Mouse (Mus musculus) CH12.LX (cell line): ENCODE data around the gene Hist1h4f. TPM values are rescaled to one million over a fixed set of nuclear protein-coding genes. Genes with fewer than 3 reads are reported as not detected.

ENCODE experiments used
- DNase-seq: peaks from one replicate; pipeline ENCODE4 v3.0.0-alpha.2; 2013; ENCODE audit errors: extremely low read depth
- H3K27ac ChIP-seq: 2 replicates; pipeline ENCODE4 v1.5.1; 2012; ENCODE audit warnings: low read depth, mild to moderate bottlenecking, control low read depth, moderate library complexity; ENCODE audit not compliant: insufficient read depth
- H3K27me3 ChIP-seq: replicated peaks from 2 replicates; pipeline ENCODE3; 2012; ENCODE audit warnings: inconsistent platforms
- H3K36me3 ChIP-seq, 2 experiments: replicated peaks in 1 of 2; 2 replicates each; pipeline versions ENCODE3 to v1.6.1; 2012; ENCODE audit warnings: inconsistent platforms in 1 of 2, low read length in 1 of 2, mild to moderate bottlenecking in 1 of 2, mixed read lengths in 1 of 2, moderate library complexity in 1 of 2; ENCODE audit not compliant: control insufficient read depth in 1 of 2, insufficient read depth in 1 of 2
- H3K4me1 ChIP-seq, 2 experiments: 2 replicates each; pipeline ENCODE4 v1.6.1; 2012; ENCODE audit warnings: inconsistent platforms in 1 of 2, moderate library complexity in 1 of 2; ENCODE audit not compliant: insufficient read depth in 2 of 2, control insufficient read depth in 1 of 2
- H3K4me2 ChIP-seq: 2 replicates; pipeline ENCODE4 v1.6.1; 2012; ENCODE audit warnings: low read depth, mild to moderate bottlenecking, control low read depth; ENCODE audit not compliant: poor library complexity, insufficient read depth, severe bottlenecking
- H3K4me3 ChIP-seq, 3 experiments: fragments of 150-350 bp in 1 of 3; sonication (generic) in 1 of 3; replicated peaks in 1 of 3; 2 replicates each; pipeline versions ENCODE3 to v1.5.1; 2011 to 2012; ENCODE audit warnings: low read depth in 2 of 3, low read length in 2 of 3, mild to moderate bottlenecking in 2 of 3, moderate library complexity in 2 of 3, control low read depth in 1 of 3, improper control_type of control experiment in 1 of 3, inconsistent platforms in 1 of 3, mixed read lengths in 1 of 3; ENCODE audit not compliant: poor library complexity in 1 of 3
- H3K79me2 ChIP-seq: replicated peaks from 2 replicates; pipeline ENCODE4 v1.6.1; 2012; ENCODE audit warnings: mild to moderate bottlenecking, moderate library complexity; ENCODE audit not compliant: control insufficient read depth, poor library complexity, insufficient read depth, severe bottlenecking; ENCODE audit errors: extremely low read depth
- H3K9ac ChIP-seq: 2 replicates; pipeline ENCODE4 v1.6.1; 2012; ENCODE audit warnings: low read depth, mild to moderate bottlenecking, control low read depth, moderate library complexity; ENCODE audit not compliant: insufficient read depth
- H3K9me3 ChIP-seq: replicated peaks from 2 replicates; pipeline ENCODE3; 2012; ENCODE audit warnings: low read length, inconsistent platforms, mixed read lengths
- BHLHE40 ChIP-seq: IDR thresholded peaks from 2 replicates; pipeline ENCODE4 v1.6.1; 2011; ENCODE audit warnings: mild to moderate bottlenecking, low read depth, low read length, improper control_type of control experiment
- CHD1 ChIP-seq: IDR thresholded peaks from 2 replicates; pipeline ENCODE4 v1.6.1; 2012; ENCODE audit warnings: low read depth, low read length, improper control_type of control experiment, inconsistent platforms
- CHD2 ChIP-seq: IDR thresholded peaks from 2 replicates; pipeline ENCODE4 v1.6.1; 2011; ENCODE audit warnings: low read length, improper control_type of control experiment
- CTCF ChIP-seq, 2 experiments: IDR thresholded peaks in 1 of 2; conservative IDR thresholded peaks in 1 of 2; 2 replicates each; pipeline ENCODE4 v1.5.1; 2011 to 2012; ENCODE audit warnings: low read depth in 2 of 2, low read length in 2 of 2, improper control_type of control experiment in 1 of 2, inconsistent platforms in 1 of 2, mild to moderate bottlenecking in 1 of 2, moderate library complexity in 1 of 2
- E2F4 ChIP-seq: IDR thresholded peaks from 2 replicates; pipeline ENCODE4 v1.6.1; 2011; ENCODE audit warnings: low read depth, low read length, improper control_type of control experiment; ENCODE audit not compliant: insufficient replicate concordance
- ETS1 ChIP-seq: conservative IDR thresholded peaks from 2 replicates; pipeline ENCODE4 v1.6.1; 2012; ENCODE audit warnings: low read depth, mild to moderate bottlenecking, inconsistent platforms, low read length, improper control_type of control experiment, moderate library complexity
- HCFC1 ChIP-seq: IDR thresholded peaks from 2 replicates; pipeline ENCODE4 v1.6.1; 2012; ENCODE audit warnings: low read depth, mild to moderate bottlenecking, inconsistent platforms, low read length, improper control_type of control experiment
- IRF4 ChIP-seq: IDR thresholded peaks from 2 replicates; pipeline ENCODE4 v1.6.1; 2014; ENCODE audit warnings: low read depth, mild to moderate bottlenecking, inconsistent platforms, low read length, improper control_type of control experiment
- JUND ChIP-seq: conservative IDR thresholded peaks from 2 replicates; pipeline ENCODE4 v1.6.1; 2011; ENCODE audit warnings: low read depth, low read length, improper control_type of control experiment
- KAT2A ChIP-seq: IDR thresholded peaks from 2 replicates; pipeline ENCODE4 v1.6.1; 2012; ENCODE audit warnings: low read length, improper control_type of control experiment, inconsistent platforms; ENCODE audit not compliant: insufficient replicate concordance
- MAFK ChIP-seq: IDR thresholded peaks from 2 replicates; pipeline ENCODE4 v1.6.1; 2011; ENCODE audit warnings: low read length, improper control_type of control experiment; ENCODE audit not compliant: insufficient replicate concordance
- MAX ChIP-seq: IDR thresholded peaks from 2 replicates; pipeline ENCODE4 v1.6.1; 2011; ENCODE audit warnings: low read length, improper control_type of control experiment
- MEF2A ChIP-seq: IDR thresholded peaks from 2 replicates; pipeline ENCODE4 v1.6.1; 2014; ENCODE audit warnings: low read depth, mild to moderate bottlenecking, inconsistent platforms, low read length, improper control_type of control experiment, borderline replicate concordance
- MXI1 ChIP-seq: IDR thresholded peaks from 2 replicates; pipeline ENCODE4 v1.6.1; 2011; ENCODE audit warnings: mild to moderate bottlenecking, low read depth, low read length, improper control_type of control experiment
- NELFE ChIP-seq: IDR thresholded peaks from 2 replicates; pipeline ENCODE4 v1.6.1; 2011; ENCODE audit warnings: low read depth, low read length, improper control_type of control experiment
- PAX5 ChIP-seq: IDR thresholded peaks from 2 replicates; pipeline ENCODE4 v1.6.1; 2012; ENCODE audit warnings: low read length, inconsistent platforms, mixed read lengths
- RAD21 ChIP-seq: IDR thresholded peaks from 2 replicates; pipeline ENCODE4 v1.6.1; 2011; ENCODE audit warnings: low read depth, mild to moderate bottlenecking, low read length, improper control_type of control experiment, moderate library complexity
- RCOR1 ChIP-seq: conservative IDR thresholded peaks from 2 replicates; pipeline ENCODE4 v1.6.1; 2012; ENCODE audit warnings: low read depth, mild to moderate bottlenecking, inconsistent platforms, low read length, improper control_type of control experiment
- SIN3A ChIP-seq: IDR thresholded peaks from 2 replicates; pipeline ENCODE4 v1.6.1; 2012; ENCODE audit warnings: low read length, improper control_type of control experiment, inconsistent platforms
- TBP ChIP-seq: conservative IDR thresholded peaks from 2 replicates; pipeline ENCODE4 v1.6.1; 2011; ENCODE audit warnings: low read depth, low read length, improper control_type of control experiment
- TCF12 ChIP-seq: IDR thresholded peaks from 2 replicates; pipeline ENCODE4 v1.6.1; 2014; ENCODE audit warnings: low read depth, mild to moderate bottlenecking, inconsistent platforms, low read length, improper control_type of control experiment
- USF1 ChIP-seq: IDR thresholded peaks from 2 replicates; pipeline ENCODE4 v1.6.1; 2014; ENCODE audit warnings: low read depth, mild to moderate bottlenecking, inconsistent platforms, low read length, improper control_type of control experiment
- USF2 ChIP-seq: conservative IDR thresholded peaks from 2 replicates; pipeline ENCODE4 v1.6.1; 2011; ENCODE audit warnings: low read depth, low read length, improper control_type of control experiment
- ZC3H11A ChIP-seq: IDR thresholded peaks from 2 replicates; pipeline ENCODE4 v1.6.1; 2012; ENCODE audit warnings: low read depth, mild to moderate bottlenecking, inconsistent platforms, low read length, improper control_type of control experiment
- ZKSCAN1 ChIP-seq: IDR thresholded peaks from 2 replicates; pipeline ENCODE4 v1.6.1; 2012; ENCODE audit warnings: low read depth, inconsistent platforms, low read length, improper control_type of control experiment, borderline replicate concordance
- ZMIZ1 ChIP-seq: IDR thresholded peaks from 2 replicates; pipeline ENCODE4 v1.6.1; 2012; ENCODE audit warnings: low read depth, mild to moderate bottlenecking, inconsistent platforms, low read length, improper control_type of control experiment
- ZNF384 ChIP-seq: IDR thresholded peaks from 2 replicates; pipeline ENCODE4 v1.6.1; 2012; ENCODE audit warnings: low read depth, low read length, improper control_type of control experiment, inconsistent platforms
- dilution Hi-C: fragments of 300-500 bp; cut with MboI; formaldehyde crosslinking; loops from 2 replicates; pipeline ENCODE4 v1.14.3; 2020; ENCODE audit warnings: low sequenced_read_pairs; ENCODE audit not compliant: extremely low pct_unique_long_range_greater_than_20kb, extremely low pct_ligation_motif_present
- in situ Hi-C: fragments of 300-500 bp; cut with MboI; formaldehyde crosslinking; loops from 3 replicates; pipeline ENCODE4 v1.14.3; 2019; ENCODE audit warnings: low sequenced_read_pairs, low pct_ligation_motif_present, low pct_unique_long_range_greater_than_20kb, mixed read lengths
- polyA plus RNA-seq: library from polyadenylated mRNA; unstranded; fragments of >175 nt; gene quantifications from 2 replicates; pipeline ENCODE4 v1.2.1, GENCODE M21; 2012; ENCODE audit warnings: low read depth; ENCODE audit not compliant: insufficient read length
- total RNA-seq, 2 experiments: library from RNA; depleted of rRNA; stranded (reverse); fragments of 300-350 nt in 1 of 2; fragments of >200 nt in 1 of 2; gene quantifications; 2 replicates each; pipeline ENCODE4 v1.2.3; 2012 to 2014

The Hist1h4f gene
- total and polyA plus RNA-seq, 3 experiments, result 9.0 to 4,902 (median 27.1) TPM

GRCm38 (mm10) chr13:23564482-23564881 is 13.0 kb upstream of the Hist1h4f start:
- 0 out of 2 replicates have a peak overlapping the region, but pooled peaks have one; percentile 6 for H3K9ac ChIP-seq
- dilution Hi-C loops, result no loop called here
- no peak overlapping the region for H3K27ac ChIP-seq

DNA sequence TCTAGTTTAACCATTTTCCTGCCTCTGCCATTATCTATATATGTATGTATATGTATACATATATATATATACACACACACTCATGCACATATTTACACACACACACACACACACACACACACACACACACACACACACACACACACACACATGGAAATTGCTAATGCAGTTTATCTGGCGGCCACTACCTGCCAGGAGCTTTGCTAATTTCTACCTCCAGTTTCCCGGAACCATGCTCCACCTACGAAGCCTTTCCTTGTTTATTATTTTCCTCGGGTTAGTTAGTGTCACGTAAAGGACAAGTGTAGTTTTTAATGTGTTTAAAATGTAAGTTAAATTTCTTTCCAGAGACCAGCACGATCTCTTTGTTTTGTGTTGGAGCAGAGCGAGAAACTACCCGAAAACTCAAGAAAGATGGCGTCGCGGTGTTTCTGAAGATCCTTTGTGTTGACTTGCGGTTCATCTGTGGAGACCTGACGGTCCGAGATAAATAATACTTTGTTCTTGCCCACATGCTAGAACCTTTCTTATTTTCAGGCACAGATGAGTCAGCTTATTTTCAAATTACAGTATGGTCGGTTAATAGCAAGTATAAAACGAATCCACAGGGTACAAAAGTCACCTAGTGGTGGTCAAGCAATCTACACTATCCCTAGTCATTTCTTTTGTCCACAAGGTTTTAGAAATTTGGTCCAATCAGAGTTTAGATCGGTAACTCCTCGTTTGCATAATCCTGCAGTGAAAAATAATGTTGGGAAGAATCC is 11.4 kb upstream of the Hist1h4f start:
- TF ChIP-seq PAX5, result no peak
- no peak for TF ChIP-seq RAD21
- TF ChIP-seq CHD1, result peak; percentile 16; the same call in 1 of the 2 replicates
- TF ChIP-seq MAX, result 0 out of 2 replicates have a peak, but pooled peaks have one; percentile 8
- no peak for TF ChIP-seq RCOR1
- no peak for TF ChIP-seq JUND
- no peak for TF ChIP-seq E2F4
- TF ChIP-seq ZNF384, result no peak
- TF ChIP-seq MXI1, result 0 out of 2 replicates have a peak, but pooled peaks have one; percentile 5
- TF ChIP-seq TCF12, result peak; percentile 65; the same call in 1 of the 2 replicates
- TF ChIP-seq TBP, result peak; percentile 93
- no peak for TF ChIP-seq ETS1
- TF ChIP-seq SIN3A, result peak; percentile 5; the same call in 1 of the 2 replicates
- no peak for TF ChIP-seq USF1
- TF ChIP-seq NELFE, result no peak
- no peak for TF ChIP-seq BHLHE40
- TF ChIP-seq IRF4, result no peak
- TF ChIP-seq MEF2A, result no peak; the same call in 1 of the 2 replicates
- TF ChIP-seq MAFK, result 0 out of 2 replicates have a peak, but pooled peaks have one; percentile 69
- TF ChIP-seq CTCF (conservative IDR thresholded peaks at IDR 0.05 in 1 of 2, IDR thresholded peaks at IDR 0.05 in 1 of 2; ENCODE audit: low read depth in 2 of 2, low read length in 2 of 2), result peak in 1 of 2 experiments; percentile 59; a peak in 2 of 4 replicates
- no peak for TF ChIP-seq USF2
- TF ChIP-seq ZC3H11A, result no peak
- TF ChIP-seq CHD2, result peak; percentile 24; the same call in 1 of the 2 replicates
- TF ChIP-seq ZMIZ1, result no peak
- no peak for TF ChIP-seq KAT2A
- no peak for TF ChIP-seq ZKSCAN1
- peak; percentile 50; the same call in 1 of the 2 replicates for TF ChIP-seq HCFC1
- Histone ChIP-seq H3K27ac (peak overlapping the region; percentile 97), H3K36me3 (no peaks in the 10 kb centered on the region), H3K4me3 (peak overlapping the region; percentile 35 to 58 (median 49)), H3K4me1 (peaks cover 3 to 22% of the 10 kb centered on the region in 2 experiments; a peak in 2 of 4 replicates), H3K27me3 (no peaks in the 10 kb centered on the region), H3K79me2 (no peaks in the 10 kb centered on the region), H3K4me2 (peak overlapping the region; percentile 99), H3K9me3 (no peaks in the 10 kb centered on the region), H3K9ac (peak overlapping the region; percentile 100)
- peak; percentile 76 for DNase-seq
- dilution Hi-C loops (no loop called here), in situ Hi-C loops (loop anchor here (25.0 kb wide), 1 partner anchor 1826 kb away; the partner anchor contains the start of gene Hist1h4j)

More at GRCm38 (mm10) chr13:23564482-23564881, 13.0 kb upstream of the Hist1h4f start:
- TF ChIP-seq ZNF384 (peak; percentile 59), MAFK (no peak)
- Histone ChIP-seq H3K9me3 (no peaks in the 10 kb centered on the region), H3K27me3 (no peaks in the 10 kb centered on the region), H3K36me3 (no peaks in the 10 kb centered on the region), H3K4me2 (no peak overlapping the region), H3K4me1 (peaks cover 3 to 22% of the 10 kb centered on the region in 2 experiments; a peak in 2 of 4 replicates), H3K4me3 (no peak overlapping the region), H3K79me2 (no peaks in the 10 kb centered on the region)
- in situ Hi-C loops, result loop anchor here (25.0 kb wide), 1 partner anchor 1827 kb away; the partner anchor contains the start of gene Hist1h4j
- DNase-seq, result no peak
